Mouse (Mus musculus) kidney, postnatal 10 days (tissue): ENCODE data around the gene Oog4.
A peak's percentile ranks its signal among the peaks of the same experiment; 100 is the strongest.
"Not testable (repeated sequence)": the region's sequence is repeated elsewhere in the genome, so short reads cannot be mapped to it uniquely, and the experiment has no call there.

Experiments
- DNase-seq: peaks from one replicate; pipeline ENCODE4 v3.0.0; 2021; ENCODE audit warnings: mixed read lengths

Oog4 gene

GRCm38 (mm10) chr4:143450224-143450623 is at the start of gene Oog4:
Gene Oog4 (minus strand): TSS chr4:143450324.
- DNase-seq, result no peak

DNA sequence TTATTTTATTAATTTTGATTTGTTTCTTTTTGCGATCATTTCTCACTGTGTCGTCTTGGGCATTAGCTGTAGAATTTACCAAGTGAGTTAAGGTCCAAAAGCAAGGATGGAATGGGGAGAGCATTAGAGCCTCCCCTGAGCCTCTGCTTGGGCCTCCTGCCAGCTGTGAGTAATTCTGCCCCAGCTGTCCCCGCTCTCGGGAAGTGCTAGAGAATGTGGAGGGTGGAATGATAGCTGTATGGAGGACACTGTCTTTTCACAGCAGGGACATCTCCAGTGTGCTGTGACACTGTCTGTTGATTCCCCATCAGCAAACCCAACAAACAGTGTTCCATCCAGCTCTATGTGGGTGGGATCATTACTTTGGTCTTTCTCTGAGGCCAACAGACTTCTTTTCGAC is 23.4 kb downstream of the Oog4 start:
- not testable (repeated sequence) for DNase-seq

GRCm38 (mm10) chr4:143414121-143414520 is 36.0 kb downstream of the Oog4 start:
- DNase-seq, result no peak

DNA sequence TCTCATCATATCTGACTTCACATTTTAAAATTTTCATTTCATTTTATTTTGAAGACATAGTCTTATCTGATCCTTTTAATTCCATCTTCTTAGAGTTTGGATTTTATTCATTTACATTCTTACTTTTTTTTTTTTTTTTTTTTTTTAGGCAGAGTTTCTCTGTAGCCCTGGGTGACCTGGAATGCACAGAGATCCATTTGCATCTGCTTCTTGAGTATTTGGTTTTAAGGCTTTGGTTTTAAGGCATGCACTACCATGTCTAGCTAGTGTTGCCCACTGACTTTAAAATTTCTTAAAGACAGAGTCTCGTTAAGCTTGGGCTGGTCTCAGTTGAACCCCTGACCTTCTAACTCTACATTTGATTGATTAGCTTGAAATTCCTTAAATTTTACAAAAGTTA is 36.5 kb downstream of the Oog4 start:
- no peak for DNase-seq

- DNase-seq, result peak; percentile 94
Measured at GRCm38 (mm10) chr4:143412219-143413092, 37.7 kb downstream of the Oog4 start, which contains the start of gene Pramef8. Gene Pramef8 (plus strand): TSS chr4:143412426.

DNA sequence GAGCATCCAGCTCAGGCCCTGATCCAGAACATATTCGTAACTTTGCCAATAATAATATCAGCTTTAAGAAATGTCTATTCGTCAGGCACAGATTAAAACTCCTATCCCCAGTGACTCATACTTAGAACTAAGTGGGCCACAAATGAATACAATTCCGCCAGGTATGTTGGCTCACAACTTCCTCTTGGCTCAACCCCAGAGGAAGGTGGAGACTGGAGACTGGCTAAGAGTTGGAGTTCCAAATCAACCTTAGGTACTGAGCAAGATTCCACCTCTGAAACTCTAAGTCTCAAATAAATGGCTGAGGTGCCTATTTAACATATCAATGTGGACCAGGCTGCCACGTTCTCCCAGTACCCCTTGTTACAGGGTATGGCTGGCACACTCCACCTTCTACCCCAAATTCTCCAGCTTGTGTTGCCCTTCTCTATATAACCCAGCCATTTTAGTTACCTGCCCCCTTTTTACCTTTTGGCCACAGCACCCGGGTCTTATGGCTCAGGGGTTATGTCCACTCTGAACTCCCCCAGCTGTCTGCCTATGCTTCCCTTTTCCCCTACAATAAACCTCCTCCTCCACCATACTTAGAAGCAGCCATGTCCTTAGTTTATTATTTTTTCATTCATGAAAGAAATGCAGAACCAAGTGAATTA is 38.4 kb downstream of the Oog4 start:
- no peak for DNase-seq

GRCm38 (mm10) chr4:143394181-143394580 is 55.9 kb downstream of the Oog4 start, which contains the start of gene Pramel1:
Gene Pramel1 (plus strand): TSS chr4:143394428.
- no peak for DNase-seq

- peak; percentile 66 for DNase-seq
Measured at GRCm38 (mm10) chr4:143388955-143389702, 61.0 kb downstream of the Oog4 start.
